Mouse (Mus musculus) adrenal gland (tissue): ENCODE data around the gene AA986860.

Experiments used
- intact Hi-C: fragments of 180-260 bp; cut with DNase I; formaldehyde crosslinking; loops from one replicate; pipeline ENCODE4 v1.15.1; 2025
- long read RNA-seq, 2 experiments: library from polyadenylated mRNA; unstranded; transcript quantifications; one replicate each; pipeline ENCODE4 v2.0.0; 2020; ENCODE audit warnings: borderline replicate concordance in 1 of 2; ENCODE audit not compliant: insufficient replicate concordance in 1 of 2

AA986860 gene
- long read RNA-seq, experiment 1, result 0 reads
- long read RNA-seq, experiment 2, partial matches to known transcripts, result 0 of 4 reads
- long read RNA-seq, experiment 2, other reads (novel, unspliced or antisense), result 2 of 4 reads

- intact Hi-C loops, result no loop called here
Observed at GRCm38 (mm10) chr1:130731741-130732337, at the start of gene AA986860. TSS of gene AA986860 (plus strand) at chr1:130731976.

DNA sequence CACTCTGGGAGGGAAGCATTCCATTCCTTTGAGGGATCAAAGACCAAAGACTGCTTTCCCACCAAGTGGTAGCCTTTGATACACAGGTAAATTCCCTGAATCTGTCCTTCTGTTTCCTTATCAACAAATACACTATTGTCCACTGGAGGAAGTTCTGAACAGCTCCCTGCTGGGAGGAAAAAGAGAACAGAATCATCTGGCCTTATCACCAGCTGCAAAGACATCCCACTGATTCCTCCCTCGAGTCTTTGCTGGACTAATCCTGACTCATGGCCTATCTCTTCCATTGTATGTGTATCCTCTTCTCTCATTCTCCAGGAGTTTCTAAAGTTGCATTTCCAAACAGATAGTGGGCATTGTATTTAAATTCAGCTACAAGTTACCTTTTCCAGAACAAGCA is 47.9 kb upstream of the AA986860 start:
- intact Hi-C loops, result no loop called here

GRCm38 (mm10) chr1:130698601-130699000 is 33.2 kb upstream of the AA986860 start:
- intact Hi-C loops, result no loop called here

DNA sequence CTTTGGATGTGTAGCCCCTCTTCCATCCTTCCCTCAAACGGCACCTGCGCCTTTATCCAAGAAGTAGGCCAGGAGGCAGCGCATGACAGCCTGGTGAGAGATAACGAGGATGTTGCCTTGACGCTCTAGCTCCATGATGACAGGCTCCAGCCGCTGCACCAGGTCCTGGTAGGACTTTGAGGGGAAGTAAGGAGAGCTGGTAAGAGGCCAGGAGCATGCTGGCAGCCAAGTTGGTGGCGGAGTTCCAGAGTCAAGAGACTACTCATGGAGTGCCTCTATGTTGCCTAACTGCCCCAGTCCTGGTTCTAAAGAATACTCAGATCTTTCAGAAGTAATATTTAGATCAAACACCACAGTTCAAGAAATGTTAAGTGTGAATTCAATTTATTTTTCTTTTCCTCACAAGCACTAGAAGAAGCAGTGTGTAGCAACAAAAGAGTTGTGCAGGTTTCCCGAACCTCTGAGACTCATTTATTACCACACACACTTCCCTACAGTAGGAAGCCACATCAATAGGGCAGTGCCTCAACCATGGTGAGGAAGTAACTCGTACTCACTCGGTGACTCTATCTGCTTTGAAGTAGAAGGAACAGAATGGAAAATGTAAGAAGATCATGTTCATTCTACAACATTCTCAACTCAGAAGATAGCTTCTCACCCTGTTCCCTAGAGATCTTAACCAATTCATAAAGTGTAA is 31.7 kb upstream of the AA986860 start:
- intact Hi-C loops, result no loop called here

DNA sequence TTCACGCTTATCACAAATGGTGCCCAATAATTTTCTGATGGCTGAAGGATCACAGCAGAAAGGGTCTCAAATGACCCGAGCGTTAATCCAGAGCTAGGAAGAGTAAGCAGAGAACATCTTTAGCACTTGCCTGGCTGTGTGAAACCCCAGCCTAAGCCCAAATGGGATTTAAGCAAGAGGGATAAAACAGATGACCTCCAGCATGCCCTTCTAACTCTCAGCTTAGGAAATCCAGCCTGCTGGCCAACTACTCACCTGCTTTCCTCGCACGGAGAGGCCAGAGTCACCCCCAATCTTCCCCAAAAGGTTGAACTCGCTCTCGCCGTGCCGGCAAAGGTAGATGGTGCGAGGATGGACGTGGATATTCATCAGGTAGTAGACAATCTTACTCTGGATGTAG is 29.8 kb upstream of the AA986860 start:
- intact Hi-C loops, result no loop called here

GRCm38 (mm10) chr1:130703613-130704012 is 28.2 kb upstream of the AA986860 start:
- intact Hi-C loops, result no loop called here

GRCm38 (mm10) chr1:130710283-130711080 is 21.3 kb upstream of the AA986860 start:
- intact Hi-C loops, result loop anchor here (10.0 kb wide), 1 partner anchor 344 kb away; no protein-coding TSS in a partner anchor

GRCm38 (mm10) chr1:130714046-130714445 is 17.7 kb upstream of the AA986860 start:
- intact Hi-C loops, result loop anchor here (10.0 kb wide), 1 partner anchor 341 kb away; no protein-coding TSS in a partner anchor

DNA sequence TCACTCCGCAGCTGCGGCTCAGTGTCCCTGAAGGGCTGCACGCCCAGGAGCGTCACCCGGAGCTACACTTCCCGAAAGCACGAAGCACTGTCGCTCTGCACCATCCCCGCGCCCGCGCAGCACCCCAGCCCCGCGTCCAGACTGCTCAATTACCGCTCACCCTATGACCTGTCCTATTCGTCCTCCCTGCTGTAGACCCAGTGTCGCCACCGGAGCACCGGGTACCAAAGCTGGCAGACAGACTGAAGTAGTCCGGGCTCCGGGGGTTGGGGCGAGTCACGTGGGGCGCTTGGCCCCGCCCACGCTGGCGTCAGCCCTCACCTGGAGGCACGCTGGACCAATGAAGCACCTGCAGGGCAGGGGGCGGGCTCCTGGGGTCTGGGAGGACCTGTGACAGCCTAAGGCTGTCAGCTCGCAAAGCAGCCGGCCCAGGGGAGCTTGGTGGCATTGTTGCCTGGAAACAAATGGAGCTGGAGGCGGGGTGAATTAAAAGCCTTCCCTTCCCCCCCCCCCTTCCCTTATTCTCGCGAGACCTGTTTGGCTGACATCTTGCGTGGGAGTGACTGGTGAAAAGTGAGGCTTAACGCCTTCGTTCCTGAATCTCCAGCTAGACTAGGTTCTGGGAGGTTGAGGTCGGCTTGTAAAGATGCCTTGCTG is 16.1 kb upstream of the AA986860 start, which contains the start of gene Gm29427:
TSS of gene Gm29427 (minus strand) at position 239 of the 657 bp plus-strand sequence.
- intact Hi-C loops, result loop anchor here (5.0 to 10.0 kb wide), 2 partner anchors 62 to 339 kb away; no protein-coding TSS in a partner anchor

DNA sequence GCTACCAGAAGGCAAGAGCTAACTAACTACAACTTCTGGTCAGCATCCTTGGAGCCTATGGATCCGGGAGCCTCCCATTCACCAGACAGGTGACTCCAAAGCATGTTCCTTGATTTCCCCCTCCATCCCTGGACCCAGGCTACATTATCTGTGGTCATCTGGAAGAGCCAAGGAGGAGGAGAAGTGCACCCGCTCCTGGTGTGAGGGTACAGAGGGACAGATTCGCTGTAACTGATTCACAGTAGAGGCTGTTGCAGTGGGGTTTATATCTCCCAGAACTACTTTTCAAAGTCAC is 15.6 kb upstream of the AA986860 start:
- intact Hi-C loops, result loop anchor here (5.0 to 10.0 kb wide), 2 partner anchors 61 to 339 kb away; no protein-coding TSS in a partner anchor

DNA sequence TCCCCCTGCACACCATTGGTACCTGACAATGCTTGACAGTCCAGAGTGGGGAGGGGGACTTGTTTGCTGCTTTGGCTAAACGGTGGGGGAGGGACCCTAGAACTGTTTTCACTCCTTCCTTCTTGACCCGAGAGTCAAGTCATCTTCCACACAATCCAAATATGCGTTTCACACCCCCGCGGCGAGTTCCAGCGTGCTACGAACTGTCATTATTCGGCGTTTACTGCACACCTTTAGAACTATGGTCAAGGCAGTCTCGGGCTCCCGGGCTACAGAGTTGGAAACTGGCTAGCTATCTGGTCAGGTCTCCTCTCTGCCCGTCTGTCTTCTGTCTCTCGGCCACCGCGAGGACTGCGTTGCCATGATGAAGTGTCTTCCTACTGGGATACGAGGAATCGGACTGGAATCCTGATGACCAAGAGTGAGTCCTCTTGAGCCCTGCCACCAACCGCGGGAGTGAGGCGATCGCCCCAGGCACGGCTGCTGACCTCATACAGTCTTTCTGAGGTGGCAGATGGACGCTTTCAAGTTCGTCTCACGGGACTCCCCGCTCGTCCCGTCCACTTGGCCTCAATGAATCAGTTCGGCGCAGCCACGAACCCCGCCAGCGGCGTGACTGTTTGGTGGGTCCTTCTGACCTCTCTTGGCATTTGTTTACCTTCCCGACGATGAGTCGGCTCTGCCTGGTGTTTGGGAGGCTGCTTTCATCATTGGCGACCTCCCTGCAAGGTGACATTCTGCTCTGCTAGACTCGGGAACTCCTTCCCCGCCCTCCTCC is 15.1 kb upstream of the AA986860 start:
- intact Hi-C loops, result loop anchor here (5.0 to 10.0 kb wide), 2 partner anchors 61 to 338 kb away; no protein-coding TSS in a partner anchor

DNA sequence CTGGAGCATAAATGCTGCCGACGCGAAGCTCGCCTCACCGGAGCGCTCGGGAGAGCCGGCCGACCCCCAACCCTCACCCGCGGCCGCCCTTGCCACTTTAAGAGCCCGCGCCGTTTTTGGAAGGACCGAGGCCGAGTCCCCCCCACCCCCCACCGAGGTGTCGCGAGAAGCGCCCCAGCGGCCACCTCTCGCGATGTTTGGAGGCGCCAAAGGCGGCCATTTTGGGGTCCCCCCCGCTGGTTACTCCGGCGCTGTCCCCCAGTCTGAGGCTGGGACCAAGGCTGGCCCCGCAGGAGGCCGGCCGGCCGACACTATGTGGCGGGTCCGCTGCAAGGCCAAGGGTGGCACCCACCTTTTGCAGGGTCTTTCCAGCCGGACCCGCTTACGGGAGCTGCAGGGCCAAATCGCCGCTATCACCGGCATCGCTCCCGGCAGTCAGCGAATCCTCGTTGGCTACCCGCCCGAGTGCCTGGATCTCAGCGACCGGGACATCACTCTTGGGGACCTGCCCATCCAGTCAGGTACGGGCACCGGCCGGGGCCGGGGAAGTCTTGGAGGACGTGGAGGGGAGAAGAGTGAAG is 14.4 kb upstream of the AA986860 start, which contains the start of gene Yod1:
TSS of gene Yod1 (plus strand) at position 37 of the 581 bp plus-strand sequence.
- intact Hi-C loops, result loop anchor here (5.0 to 10.0 kb wide), 2 partner anchors 60 to 337 kb away; no protein-coding TSS in a partner anchor

DNA sequence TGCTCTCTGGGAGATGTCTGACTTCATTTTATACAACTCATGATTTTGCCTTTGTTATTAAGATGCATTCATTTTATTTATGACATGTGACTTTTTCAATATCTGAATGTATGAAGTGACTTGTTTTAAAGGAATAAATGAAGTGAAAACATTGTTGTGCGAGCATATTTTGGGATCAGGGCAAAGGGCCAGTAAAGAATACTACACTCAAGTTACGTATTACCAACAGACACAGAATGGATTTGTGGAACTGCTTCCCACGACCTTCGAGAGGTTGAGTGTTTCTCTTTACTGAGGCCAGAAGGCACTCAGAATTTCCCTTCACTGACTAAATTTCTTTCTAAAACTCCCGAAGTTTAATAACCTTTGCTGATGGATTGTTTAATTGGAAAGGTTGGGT is 7.6 kb upstream of the AA986860 start:
- intact Hi-C loops, result no loop called here

- intact Hi-C loops, result no loop called here
Observed at GRCm38 (mm10) chr1:130726396-130726795, 5.4 kb upstream of the AA986860 start.

- intact Hi-C loops, result no loop called here
Observed at GRCm38 (mm10) chr1:130728070-130728469, 3.7 kb upstream of the AA986860 start.

DNA sequence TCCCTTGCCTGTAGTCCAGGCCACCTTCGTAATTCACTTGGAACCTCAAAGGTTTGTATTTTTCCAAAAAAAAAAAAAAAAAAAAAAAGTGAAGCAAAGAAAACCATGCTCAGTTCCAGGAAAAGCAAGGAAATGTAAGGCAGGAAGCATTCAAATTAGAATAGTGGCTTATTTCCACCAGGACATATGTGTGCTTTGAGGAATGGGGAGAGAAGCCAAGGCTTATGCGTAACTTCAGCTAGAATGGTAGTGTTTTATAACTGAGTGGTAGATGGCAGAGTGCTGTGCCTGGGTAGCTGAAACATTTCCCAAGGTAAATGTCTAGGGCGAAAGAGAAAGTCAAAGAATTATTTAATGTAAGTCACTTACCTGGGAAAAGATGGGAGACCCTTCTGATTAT is 3.1 kb upstream of the AA986860 start:
- intact Hi-C loops, result no loop called here

- intact Hi-C loops, result no loop called here
Observed at GRCm38 (mm10) chr1:130729153-130729552, 2.6 kb upstream of the AA986860 start, which contains the start of gene Pfkfb2. TSS of gene Pfkfb2 (minus strand) at chr1:130729253.

- intact Hi-C loops, result no loop called here
Observed at GRCm38 (mm10) chr1:130732706-130733658, 1.2 kb downstream of the AA986860 start.

GRCm38 (mm10) chr1:130733671-130734070 is 1.9 kb downstream of the AA986860 start:
- intact Hi-C loops, result no loop called here
